Mouse (Mus musculus) limb, embryonic 14.5 days (tissue): ENCODE data around the gene Oas3. TPM values are rescaled to one million over a fixed set of nuclear protein-coding genes. Genes with fewer than 3 reads are reported as not detected.

Experiments used
- ATAC-seq: fragments of 200-750 bp; cut with Nextera tagmentation; 2 replicates; pipeline ENCODE4 v1.8.0; 2017; ENCODE audit warnings: low read depth, moderate number of reproducible peaks, moderate TSS enrichment; ENCODE audit not compliant: low FRiP score
- DNase-seq: peaks from one replicate; pipeline ENCODE4 v3.0.0-alpha.2; 2015; ENCODE audit warnings: low spot score
- H3K27ac ChIP-seq: fragments of 300-500 bp; sonication (generic); replicated peaks from 2 replicates; pipeline ENCODE4 v1.5.1; 2014; ENCODE audit warnings: low read depth, mild to moderate bottlenecking, low read length, moderate library complexity, mixed read lengths
- H3K27me3 ChIP-seq: fragments of 300-500 bp; sonication (generic); 2 replicates; pipeline ENCODE4 v1.6.1; 2014; ENCODE audit warnings: low read length, mixed read lengths; ENCODE audit not compliant: control insufficient read depth, insufficient read depth
- H3K36me3 ChIP-seq: fragments of 300-500 bp; sonication (generic); 2 replicates; pipeline ENCODE4 v1.6.1; 2014; ENCODE audit warnings: mild to moderate bottlenecking, low read length, moderate library complexity, mixed read lengths; ENCODE audit not compliant: control insufficient read depth, insufficient read depth
- H3K4me1 ChIP-seq: fragments of 300-500 bp; sonication (generic); 2 replicates; pipeline ENCODE4 v1.6.1; 2014; ENCODE audit warnings: antibody characterized with exemption, low read length, mixed read lengths; ENCODE audit not compliant: control insufficient read depth, insufficient read depth
- H3K4me2 ChIP-seq: fragments of 300-500 bp; sonication (generic); replicated peaks from 2 replicates; pipeline ENCODE4 v1.6.1; 2014; ENCODE audit warnings: low read depth, mild to moderate bottlenecking, low read length, moderate library complexity; ENCODE audit not compliant: severe bottlenecking
- H3K4me3 ChIP-seq: fragments of 300-500 bp; sonication (generic); replicated peaks from 2 replicates; pipeline ENCODE4 v1.5.1; 2014; ENCODE audit warnings: low read length
- H3K9ac ChIP-seq: fragments of 300-500 bp; sonication (generic); 2 replicates; pipeline ENCODE4 v1.6.1; 2014; ENCODE audit warnings: mild to moderate bottlenecking, low read depth, low read length, moderate library complexity; ENCODE audit not compliant: severe bottlenecking
- H3K9me3 ChIP-seq: fragments of 300-500 bp; sonication (generic); 2 replicates; pipeline ENCODE4 v1.6.1; 2016; ENCODE audit warnings: low read length; ENCODE audit not compliant: control insufficient read depth
- POLR2A ChIP-seq: fragments of 200-500 bp; IDR thresholded peaks from 2 replicates; pipeline ENCODE4 v1.8.0; 2012; ENCODE audit warnings: inconsistent platforms, mild to moderate bottlenecking, moderate library complexity, borderline replicate concordance; ENCODE audit not compliant: insufficient read depth, insufficient read length; ENCODE audit errors: extremely low read depth
- WGBS: fragments of 180-500 bp; shearing (Covaris S2); extraction: QIAGEN DNeasy Blood & Tissue Kit; methylation state at CpG from one replicate; pipeline ENCODE4 v1.1.7; 2014; 5-methylcytosine and 5-hydroxymethylcytosine counted together
- polyA plus RNA-seq, 2 experiments: library from polyadenylated mRNA; depleted of rRNA in 1 of 2; stranded (reverse) in 1 of 2; unstranded in 1 of 2; fragments of >200 nt; fragmentation: Nextera tagmentation in 1 of 2; extraction: Ambion mirVana in 1 of 2; gene quantifications; 2 replicates each; pipeline versions ENCODE4 v1.2.1 to v1.2.3; 2012 to 2014

Gene Oas3
- polyA plus RNA-seq, 2 experiments: 0.11 to 0.22 TPM

DNA sequence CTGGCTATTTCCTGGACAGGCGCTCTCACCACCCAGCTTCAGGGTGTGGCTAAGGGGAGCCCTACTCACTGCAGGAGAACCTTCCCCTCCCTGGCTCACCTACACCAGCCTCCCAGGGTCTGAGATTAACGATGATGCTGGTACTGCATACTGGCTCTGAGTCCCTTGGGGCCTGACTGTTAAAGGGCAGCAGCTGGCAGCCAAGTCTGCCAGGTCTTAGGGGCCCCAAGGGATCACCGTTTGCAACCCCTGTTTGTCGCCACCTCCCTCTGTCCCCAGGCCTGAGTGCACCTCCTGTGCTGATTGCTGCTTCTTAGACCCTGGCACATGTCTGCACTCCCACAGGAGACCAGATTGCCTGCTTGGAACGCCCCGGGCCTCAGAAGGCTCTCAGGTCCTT is 73.0 kb downstream of the Oas3 start:
- WGBS: 40% methylated on average over 6 of the region's 6 CpGs
- Histone ChIP-seq H3K27ac (no peak overlapping the region), H3K36me3 (no peaks in the 10 kb centered on the region), H3K9ac (no peak overlapping the region), H3K4me1 (peaks cover 4% of the 10 kb centered on the region), H3K27me3 (peaks cover 11% of the 10 kb centered on the region; the same call in 1 of the 2 replicates), H3K9me3 (no peaks in the 10 kb centered on the region), H3K4me2 (no peak overlapping the region), H3K4me3 (no peak overlapping the region)
- no peak for TF ChIP-seq POLR2A
- no peak for ATAC-seq
- no peak for DNase-seq

DNA sequence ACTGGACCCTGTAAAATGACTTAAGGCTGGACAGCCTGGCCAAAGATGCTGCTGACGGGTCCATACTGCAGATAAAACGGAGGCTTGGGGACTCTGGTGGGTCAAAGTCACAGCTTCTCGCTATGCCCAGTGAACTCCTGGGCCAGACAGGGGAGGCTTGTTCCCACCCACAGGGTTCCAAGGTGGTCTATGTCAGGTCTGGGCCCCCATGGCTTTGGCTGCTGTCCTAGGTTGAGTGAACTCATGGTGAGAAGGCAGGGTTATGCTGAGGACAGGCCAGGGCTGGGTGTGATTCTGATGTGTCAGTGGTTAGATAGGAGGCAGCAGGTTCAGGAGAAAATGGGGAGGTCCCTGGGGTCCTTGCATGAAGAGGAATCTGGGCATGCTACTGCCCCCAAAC is 73.8 kb downstream of the Oas3 start:
- 0 out of 2 replicates have a peak, but pooled peaks cover 4% of the 10 kb centered on the region for H3K27me3 ChIP-seq
- H3K4me2 ChIP-seq: no peak overlapping the region
- WGBS: 72% methylated on average over 3 of the region's 3 CpGs
- no peaks in the 10 kb centered on the region for H3K9me3 ChIP-seq
- TF ChIP-seq POLR2A: no peak
- ATAC-seq (no peak), DNase-seq (no peak)
- no peaks in the 10 kb centered on the region for H3K36me3 ChIP-seq
- H3K27ac ChIP-seq: no peak overlapping the region
- no peak overlapping the region for H3K4me3 ChIP-seq
- H3K4me1 ChIP-seq: peaks cover 8% of the 10 kb centered on the region
- no peak overlapping the region for H3K9ac ChIP-seq

Other genes starting within 250 kb of the Oas3 start
- gene Tpcn1, start 189.0 kb downstream of the Oas3 start, polyA plus RNA-seq (2012; rRNA removed): 47.1 and 64.9 TPM in 2 replicates
- 24.3 and 25.2 TPM in 2 replicates for gene Tpcn1, start 189.0 kb downstream of the Oas3 start, polyA plus RNA-seq (2014; fragmentation: Nextera tagmentation; extraction: Ambion mirVana)
- 0.90 and 1.4 TPM in 2 replicates for gene Iqcd, start 188.6 kb downstream of the Oas3 start, polyA plus RNA-seq (2012; rRNA removed)
- gene Iqcd, start 188.6 kb downstream of the Oas3 start, polyA plus RNA-seq (2014; fragmentation: Nextera tagmentation; extraction: Ambion mirVana): 0.12 and 0.43 TPM in 2 replicates
- 25.4 TPM in 2 replicates for gene Rita1, start 165.1 kb downstream of the Oas3 start, polyA plus RNA-seq (2012; rRNA removed)
- gene Rita1, start 165.1 kb downstream of the Oas3 start, polyA plus RNA-seq (2014; fragmentation: Nextera tagmentation; extraction: Ambion mirVana): 10.2 and 11.6 TPM in 2 replicates
- 36.1 and 42.1 TPM in 2 replicates for gene Ddx54, start 164.9 kb downstream of the Oas3 start, polyA plus RNA-seq (2012; rRNA removed)
- gene Ddx54, start 164.9 kb downstream of the Oas3 start, polyA plus RNA-seq (2014; fragmentation: Nextera tagmentation; extraction: Ambion mirVana): 34.1 and 35.1 TPM in 2 replicates
- gene Cfap73, start 143.4 kb downstream of the Oas3 start, polyA plus RNA-seq (2012; rRNA removed): not detected in 2 replicates
- not detected in 2 replicates for gene Cfap73, start 143.4 kb downstream of the Oas3 start, polyA plus RNA-seq (2014; fragmentation: Nextera tagmentation; extraction: Ambion mirVana)
- gene Rasal1, start 128.8 kb downstream of the Oas3 start, polyA plus RNA-seq (2012; rRNA removed): 0.19 and 0.32 TPM in 2 replicates
- 0.17 and 1.0 TPM in 2 replicates for gene Rasal1, start 128.8 kb downstream of the Oas3 start, polyA plus RNA-seq (2014; fragmentation: Nextera tagmentation; extraction: Ambion mirVana)
- gene Dtx1, start 65.7 kb downstream of the Oas3 start, polyA plus RNA-seq (2012; rRNA removed): 11.1 and 14.7 TPM in 2 replicates
- gene Dtx1, start 65.7 kb downstream of the Oas3 start, polyA plus RNA-seq (2014; fragmentation: Nextera tagmentation; extraction: Ambion mirVana): 3.9 and 5.5 TPM in 2 replicates
- 1.1 and 1.5 TPM in 2 replicates for gene Oas2, start 27.8 kb downstream of the Oas3 start, polyA plus RNA-seq (2012; rRNA removed)
- 0.23 and 0.75 TPM in 2 replicates for gene Oas2, start 27.8 kb downstream of the Oas3 start, polyA plus RNA-seq (2014; fragmentation: Nextera tagmentation; extraction: Ambion mirVana)
- not detected in 2 replicates for gene Oas1e, start 17.9 kb upstream of the Oas3 start, polyA plus RNA-seq (2012; rRNA removed)
- not detected in 2 replicates for gene Oas1e, start 17.9 kb upstream of the Oas3 start, polyA plus RNA-seq (2014; fragmentation: Nextera tagmentation; extraction: Ambion mirVana)
- 0.58 and 0.85 TPM in 2 replicates for gene Oas1c, start 34.9 kb upstream of the Oas3 start, polyA plus RNA-seq (2012; rRNA removed)
- 0.10 and 0.19 TPM in 2 replicates for gene Oas1c, start 34.9 kb upstream of the Oas3 start, polyA plus RNA-seq (2014; fragmentation: Nextera tagmentation; extraction: Ambion mirVana)
- gene Oas1f, start 69.7 kb upstream of the Oas3 start, polyA plus RNA-seq (2012; rRNA removed): not detected in 2 replicates
- gene Oas1f, start 69.7 kb upstream of the Oas3 start, polyA plus RNA-seq (2014; fragmentation: Nextera tagmentation; extraction: Ambion mirVana): not detected in 2 replicates
- gene Oas1h, start 83.8 kb upstream of the Oas3 start, polyA plus RNA-seq (2012; rRNA removed): not detected in 2 replicates
- not detected in 2 replicates for gene Oas1h, start 83.8 kb upstream of the Oas3 start, polyA plus RNA-seq (2014; fragmentation: Nextera tagmentation; extraction: Ambion mirVana)
- 0.58 and 0.72 TPM in 2 replicates for gene Oas1g, start 110.0 kb upstream of the Oas3 start, polyA plus RNA-seq (2012; rRNA removed)
- 0.19 TPM in 1 of 2 replicates, not detected in the other for gene Oas1g, start 110.0 kb upstream of the Oas3 start, polyA plus RNA-seq (2014; fragmentation: Nextera tagmentation; extraction: Ambion mirVana)
- gene Oas1a, start 129.9 kb upstream of the Oas3 start, polyA plus RNA-seq (2012; rRNA removed): 1.5 and 2.0 TPM in 2 replicates
- gene Oas1a, start 129.9 kb upstream of the Oas3 start, polyA plus RNA-seq (2014; fragmentation: Nextera tagmentation; extraction: Ambion mirVana): 1.3 and 1.6 TPM in 2 replicates
- not detected in 2 replicates for gene Oas1d, start 136.9 kb upstream of the Oas3 start, polyA plus RNA-seq (2012; rRNA removed)
- not detected in 2 replicates for gene Oas1d, start 136.9 kb upstream of the Oas3 start, polyA plus RNA-seq (2014; fragmentation: Nextera tagmentation; extraction: Ambion mirVana)
- 0.10 and 0.17 TPM in 2 replicates for gene Rph3a, start 232.4 kb upstream of the Oas3 start, polyA plus RNA-seq (2012; rRNA removed)
- gene Rph3a, start 232.4 kb upstream of the Oas3 start, polyA plus RNA-seq (2014; fragmentation: Nextera tagmentation; extraction: Ambion mirVana): not detected in 2 replicates